Mouse (Mus musculus): ENCODE results near the gene Ngfr. TPM values are rescaled to one million over a fixed set of nuclear protein-coding genes. Genes with fewer than 3 reads are reported as not detected.

Ngfr gene
- polyA plus RNA-seq, 1 experiment from 2014 or later = 14.6 TPM

DNA sequence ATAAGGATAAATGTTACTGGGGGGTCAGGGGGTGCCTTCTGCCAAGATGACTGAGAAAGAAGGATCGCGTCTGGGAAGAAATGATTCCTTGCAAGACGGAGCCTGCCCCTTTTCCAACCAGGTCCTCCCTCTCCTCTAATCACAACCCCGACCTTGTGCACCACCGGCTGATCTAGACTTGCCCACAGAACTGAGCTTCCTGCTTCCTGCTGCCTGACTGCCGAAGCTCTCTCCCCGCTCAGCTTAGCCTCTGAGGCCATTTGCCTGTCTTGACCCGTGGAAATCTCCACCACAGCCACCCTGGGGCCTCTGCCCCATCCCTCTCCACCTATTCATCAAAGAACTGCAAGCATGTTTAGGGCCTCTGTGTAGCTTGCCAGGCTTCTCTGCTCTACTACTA, 11.2 kb downstream of the Ngfr start:
- 83% methylated on average over 8 of the region's 8 CpGs for WGBS
- no peak for DNase-seq (ENCODE audit: low spot score, missing footprints)
- Histone ChIP-seq H3K27ac (ENCODE audit: low read depth, low read length) (no peak overlapping the region), H3K9me3 (ENCODE audit: control insufficient read depth, low read length) (no peaks in the 10 kb centered on the region), H3K4me3 (ENCODE audit: low read depth, low read length) (no peak overlapping the region), H3K27me3 (ENCODE audit: control insufficient read depth, insufficient read depth, low read length) (peaks cover 39% of the 10 kb centered on the region), H3K36me3 (ENCODE audit: control insufficient read depth, insufficient read depth, low read length) (no peaks in the 10 kb centered on the region), H3K4me1 (ENCODE audit: control insufficient read depth, insufficient read depth, low read length) (peaks cover 7% of the 10 kb centered on the region), H3K4me2 (no peak overlapping the region), H3K9ac (ENCODE audit: low read length) (no peak overlapping the region)
- no peak for ATAC-seq (ENCODE audit: low FRiP score)

DNA sequence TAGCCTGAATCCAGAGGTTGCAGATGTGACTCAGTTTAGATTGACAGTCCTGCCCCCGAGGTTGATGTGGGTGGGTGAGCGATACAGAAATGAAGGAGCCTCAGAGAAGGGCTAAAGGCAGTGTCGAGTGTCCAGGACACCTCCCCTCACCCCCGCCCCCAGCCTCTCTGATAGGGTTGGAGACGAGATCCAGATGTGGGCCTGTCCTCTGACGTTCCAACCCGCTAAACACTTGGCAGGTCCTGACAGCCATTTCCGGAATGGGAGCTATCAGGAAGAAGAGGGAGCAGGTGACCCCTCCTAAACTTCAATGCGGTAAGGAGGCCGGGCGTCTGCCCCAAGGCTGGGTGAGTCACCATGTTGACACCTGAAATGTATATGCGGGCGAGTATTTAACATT, 11.7 kb downstream of the Ngfr start:
- ATAC-seq (ENCODE audit: low FRiP score) (no peak), DNase-seq (ENCODE audit: low spot score, missing footprints) (no peak)
- no peak overlapping the region for H3K9ac ChIP-seq (ENCODE audit: low read length)
- peaks cover 34% of the 10 kb centered on the region for H3K27me3 ChIP-seq (ENCODE audit: control insufficient read depth, insufficient read depth, low read length)
- H3K27ac ChIP-seq (ENCODE audit: low read depth, low read length) = no peak overlapping the region
- WGBS = 67% methylated on average over 13 of the region's 13 CpGs
- no peaks in the 10 kb centered on the region for H3K9me3 ChIP-seq (ENCODE audit: control insufficient read depth, low read length)
- no peaks in the 10 kb centered on the region for H3K36me3 ChIP-seq (ENCODE audit: control insufficient read depth, insufficient read depth, low read length)
- peaks cover 6% of the 10 kb centered on the region for H3K4me1 ChIP-seq (ENCODE audit: control insufficient read depth, insufficient read depth, low read length)
- no peak overlapping the region for H3K4me2 ChIP-seq
- no peak overlapping the region for H3K4me3 ChIP-seq (ENCODE audit: low read depth, low read length)

DNA sequence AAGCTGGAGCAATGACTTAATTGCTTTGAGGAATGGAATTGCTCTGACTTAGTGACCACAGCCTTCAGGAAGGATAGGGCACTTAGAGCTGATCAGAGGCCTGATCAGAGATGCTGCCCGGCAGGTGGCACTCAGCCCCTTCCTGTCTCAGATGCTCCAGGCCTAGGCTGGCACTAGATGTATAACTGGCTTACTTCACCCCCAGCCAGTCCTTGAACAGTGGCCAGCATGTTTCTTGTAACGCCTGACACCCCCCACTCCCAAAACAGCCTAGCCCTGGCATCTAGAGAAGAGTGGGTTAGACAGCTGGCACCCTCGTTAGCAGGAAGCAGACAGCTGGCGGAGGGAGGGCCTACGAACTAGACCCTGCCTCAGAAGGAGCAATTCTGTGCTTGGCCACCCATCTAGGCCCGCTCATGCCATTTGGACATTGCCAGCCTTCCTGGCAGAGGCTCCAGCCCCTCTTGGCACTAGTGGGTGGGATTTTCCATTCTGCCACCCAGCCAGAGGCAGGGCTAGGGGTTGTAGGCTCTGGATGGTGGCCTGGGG, 12.7 kb downstream of the Ngfr start:
- H3K9ac ChIP-seq (ENCODE audit: low read length) = no peak overlapping the region
- no peak overlapping the region for H3K4me2 ChIP-seq
- H3K27ac ChIP-seq (ENCODE audit: low read depth, low read length) = no peak overlapping the region
- peaks cover 6% of the 10 kb centered on the region for H3K4me1 ChIP-seq (ENCODE audit: control insufficient read depth, insufficient read depth, low read length)
- H3K36me3 ChIP-seq (ENCODE audit: control insufficient read depth, insufficient read depth, low read length) = no peaks in the 10 kb centered on the region
- ATAC-seq (ENCODE audit: low FRiP score) = no peak
- H3K4me3 ChIP-seq (ENCODE audit: low read depth, low read length) = no peak overlapping the region
- DNase-seq (ENCODE audit: low spot score, missing footprints) = no peak
- peaks cover 24% of the 10 kb centered on the region for H3K27me3 ChIP-seq (ENCODE audit: control insufficient read depth, insufficient read depth, low read length)
- H3K9me3 ChIP-seq (ENCODE audit: control insufficient read depth, low read length) = no peaks in the 10 kb centered on the region
- 90% methylated on average over 6 of the region's 6 CpGs for WGBS

DNA sequence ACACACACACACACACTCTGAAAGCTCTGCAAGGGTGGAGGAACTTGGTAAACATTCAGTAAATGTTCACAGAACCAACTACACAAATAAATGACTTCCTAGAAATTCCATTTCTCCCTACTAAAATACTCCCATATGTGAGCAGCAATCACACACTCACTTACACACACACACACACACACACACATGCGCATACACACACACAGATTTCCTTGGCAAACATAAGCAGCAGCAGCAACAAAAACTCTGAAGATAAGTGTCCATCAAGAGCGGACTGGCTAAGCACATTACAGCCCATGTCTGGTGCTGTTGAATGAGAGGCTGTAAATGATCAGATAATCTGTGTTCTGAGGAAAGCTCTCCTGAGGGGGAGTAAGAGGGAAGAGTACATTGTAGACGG, 15.3 kb downstream of the Ngfr start:
- H3K4me2 ChIP-seq = no peak overlapping the region
- H3K27ac ChIP-seq (ENCODE audit: low read depth, low read length) = no peak overlapping the region
- no peaks in the 10 kb centered on the region for H3K9me3 ChIP-seq (ENCODE audit: control insufficient read depth, low read length)
- peaks cover 2% of the 10 kb centered on the region for H3K27me3 ChIP-seq (ENCODE audit: control insufficient read depth, insufficient read depth, low read length)
- no peak for DNase-seq (ENCODE audit: low spot score, missing footprints)
- no peaks in the 10 kb centered on the region for H3K4me1 ChIP-seq (ENCODE audit: control insufficient read depth, insufficient read depth, low read length)
- H3K4me3 ChIP-seq (ENCODE audit: low read depth, low read length) = no peak overlapping the region
- no peaks in the 10 kb centered on the region for H3K36me3 ChIP-seq (ENCODE audit: control insufficient read depth, insufficient read depth, low read length)
- 75% methylated on average over 3 of the region's 3 CpGs for WGBS
- no peak for ATAC-seq (ENCODE audit: low FRiP score)
- H3K9ac ChIP-seq (ENCODE audit: low read length) = no peak overlapping the region

DNA sequence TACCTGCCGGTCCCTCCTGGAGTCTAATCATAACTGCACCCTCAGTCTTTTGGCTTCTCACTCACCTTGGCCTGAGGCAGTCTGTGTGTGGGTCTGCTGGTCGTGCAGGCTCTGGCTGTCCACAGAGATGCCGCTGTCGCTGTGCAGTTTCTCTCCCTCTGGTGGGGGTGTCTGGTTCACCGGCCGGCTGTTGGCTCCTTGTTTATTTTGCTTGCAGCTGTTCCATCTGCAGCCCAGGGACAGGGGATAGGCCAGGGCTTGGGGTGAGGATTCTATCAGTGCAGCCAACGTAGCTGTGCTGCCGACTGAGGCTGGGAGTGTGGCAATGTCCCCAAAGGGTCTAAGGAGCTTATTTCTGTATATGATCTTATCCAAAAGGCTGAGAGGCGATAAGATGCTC, 15.8 kb downstream of the Ngfr start:
- no peak overlapping the region for H3K4me3 ChIP-seq (ENCODE audit: low read depth, low read length)
- no peak overlapping the region for H3K9ac ChIP-seq (ENCODE audit: low read length)
- DNase-seq (ENCODE audit: low spot score, missing footprints) (no peak), ATAC-seq (ENCODE audit: low FRiP score) (no peak)
- 49% methylated on average over 9 of the region's 9 CpGs for WGBS
- no peaks in the 10 kb centered on the region for H3K27me3 ChIP-seq (ENCODE audit: control insufficient read depth, insufficient read depth, low read length)
- H3K36me3 ChIP-seq (ENCODE audit: control insufficient read depth, insufficient read depth, low read length) = no peaks in the 10 kb centered on the region
- H3K4me1 ChIP-seq (ENCODE audit: control insufficient read depth, insufficient read depth, low read length) = no peaks in the 10 kb centered on the region
- no peak overlapping the region for H3K27ac ChIP-seq (ENCODE audit: low read depth, low read length)
- H3K4me2 ChIP-seq = no peak overlapping the region
- H3K9me3 ChIP-seq (ENCODE audit: control insufficient read depth, low read length) = no peaks in the 10 kb centered on the region

DNA sequence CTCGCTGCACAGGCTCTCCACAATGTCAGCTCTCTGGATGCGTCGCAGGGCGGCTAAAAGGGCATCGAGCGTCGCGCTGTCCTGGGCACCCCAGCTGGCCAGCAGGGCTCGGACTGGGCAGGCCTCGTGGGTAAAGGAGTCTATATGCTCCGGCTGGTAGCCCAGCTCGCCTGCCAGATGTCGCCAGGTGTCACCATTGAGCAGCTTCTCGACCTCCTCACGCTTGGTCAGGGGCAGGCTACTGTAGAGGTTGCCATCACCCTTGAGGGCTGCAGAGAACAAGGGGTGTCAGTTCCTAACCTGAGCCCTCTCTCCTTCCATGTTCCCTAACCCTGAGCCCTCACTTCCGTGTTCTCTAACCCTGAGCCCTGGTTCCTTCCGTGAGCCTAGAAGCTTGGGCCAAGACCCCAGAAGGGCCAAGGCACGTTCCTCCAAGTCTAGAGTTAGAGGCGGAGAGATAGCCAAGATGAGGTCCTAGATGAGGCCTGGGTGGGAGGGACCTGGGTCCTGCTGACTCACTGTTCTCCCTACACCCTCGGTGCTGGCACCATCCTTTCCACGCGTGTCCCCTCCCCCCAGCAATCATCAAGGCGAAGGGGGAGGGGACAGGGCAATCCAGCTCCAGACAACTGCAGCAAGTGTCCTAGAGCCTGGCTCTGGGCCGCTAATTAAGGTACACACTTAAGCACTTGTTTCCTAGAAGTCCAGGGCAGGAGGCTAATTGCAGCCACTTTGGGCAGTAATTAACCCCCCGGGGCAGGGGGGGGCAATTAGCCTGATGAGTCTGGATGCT, 16.5 kb downstream of the Ngfr start:
- H3K36me3 ChIP-seq (ENCODE audit: control insufficient read depth, insufficient read depth, low read length) = no peaks in the 10 kb centered on the region
- no peaks in the 10 kb centered on the region for H3K9me3 ChIP-seq (ENCODE audit: control insufficient read depth, low read length)
- WGBS = 69% methylated on average over 25 of the region's 25 CpGs
- no peak overlapping the region for H3K4me2 ChIP-seq
- ATAC-seq (ENCODE audit: low FRiP score) (no peak), DNase-seq (ENCODE audit: low spot score, missing footprints) (no peak)
- no peaks in the 10 kb centered on the region for H3K27me3 ChIP-seq (ENCODE audit: control insufficient read depth, insufficient read depth, low read length)
- H3K4me3 ChIP-seq (ENCODE audit: low read depth, low read length) = no peak overlapping the region
- H3K4me1 ChIP-seq (ENCODE audit: control insufficient read depth, insufficient read depth, low read length) = no peaks in the 10 kb centered on the region
- no peak overlapping the region for H3K9ac ChIP-seq (ENCODE audit: low read length)
- H3K27ac ChIP-seq (ENCODE audit: low read depth, low read length) = no peak overlapping the region

DNA sequence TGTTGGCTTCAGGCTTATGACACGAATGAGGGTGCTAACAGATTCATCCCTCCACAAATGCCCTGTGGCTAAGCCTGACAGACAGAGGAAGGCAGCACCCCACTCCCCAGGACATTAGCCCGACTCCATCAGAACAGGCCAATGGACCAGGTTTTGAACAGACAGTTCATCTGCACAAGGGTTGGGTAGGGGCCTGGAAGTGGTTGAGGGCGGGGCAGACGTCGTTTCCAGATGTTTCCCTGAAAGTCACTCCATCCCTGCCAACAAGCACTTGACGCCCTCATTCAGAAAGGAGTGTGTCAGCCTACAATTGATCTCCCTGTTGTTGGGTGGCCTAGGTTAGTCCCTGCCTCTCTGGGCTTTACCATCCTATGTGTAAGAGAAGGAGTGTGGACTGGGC, 17.6 kb downstream of the Ngfr start:
- H3K27ac ChIP-seq (ENCODE audit: low read depth, low read length) = no peak overlapping the region
- H3K4me3 ChIP-seq (ENCODE audit: low read depth, low read length) = no peak overlapping the region
- 83% methylated on average over 6 of the region's 6 CpGs for WGBS
- no peak overlapping the region for H3K9ac ChIP-seq (ENCODE audit: low read length)
- H3K9me3 ChIP-seq (ENCODE audit: control insufficient read depth, low read length) = no peaks in the 10 kb centered on the region
- H3K4me2 ChIP-seq = no peak overlapping the region
- ATAC-seq (ENCODE audit: low FRiP score) (no peak), DNase-seq (ENCODE audit: low spot score, missing footprints) (no peak)
- H3K4me1 ChIP-seq (ENCODE audit: control insufficient read depth, insufficient read depth, low read length) = no peaks in the 10 kb centered on the region
- H3K27me3 ChIP-seq (ENCODE audit: control insufficient read depth, insufficient read depth, low read length) = no peaks in the 10 kb centered on the region
- H3K36me3 ChIP-seq (ENCODE audit: control insufficient read depth, insufficient read depth, low read length) = no peaks in the 10 kb centered on the region

DNA sequence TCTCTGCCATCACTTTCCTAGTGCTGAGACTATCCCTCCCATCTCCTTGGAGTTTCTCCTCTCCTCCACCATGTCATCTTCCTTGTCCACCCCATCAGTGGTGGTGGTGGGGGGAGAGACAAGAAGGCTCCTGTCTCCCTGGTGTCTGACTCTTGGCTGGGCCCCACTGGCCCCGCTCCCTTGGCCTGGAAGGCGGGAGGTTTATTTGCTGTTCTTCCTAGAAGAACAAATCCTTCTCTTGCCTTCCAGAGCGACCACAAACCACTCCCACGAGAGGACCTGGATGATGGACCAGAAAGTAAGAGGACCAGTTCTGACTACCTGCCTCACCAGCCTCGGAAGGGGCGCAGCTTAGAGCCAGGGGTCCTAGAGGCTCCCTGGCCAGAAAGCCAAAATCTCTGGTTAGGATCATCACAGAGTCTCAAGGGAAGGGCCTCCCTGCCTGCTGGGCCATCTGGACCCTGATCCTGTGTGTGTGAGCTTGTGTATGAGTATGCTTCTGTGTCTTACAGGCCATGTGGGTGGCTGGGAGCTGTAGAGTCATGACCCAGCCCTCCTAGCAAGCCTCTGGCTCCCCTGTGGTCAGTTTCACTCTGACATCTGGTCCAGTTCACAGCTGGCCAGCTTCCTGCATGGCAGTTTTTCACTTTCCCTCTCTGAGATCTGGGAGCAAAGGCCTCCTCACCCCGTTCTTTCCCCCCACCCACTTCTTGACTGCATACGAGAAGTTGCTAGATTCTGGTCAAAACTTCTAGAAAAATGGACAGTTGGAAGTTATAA, 19.4 kb downstream of the Ngfr start:
- DNase-seq (ENCODE audit: low spot score, missing footprints) (no peak), ATAC-seq (ENCODE audit: low FRiP score) (no peak)
- no peaks in the 10 kb centered on the region for H3K27me3 ChIP-seq (ENCODE audit: control insufficient read depth, insufficient read depth, low read length)
- H3K4me1 ChIP-seq (ENCODE audit: control insufficient read depth, insufficient read depth, low read length) = no peaks in the 10 kb centered on the region
- H3K27ac ChIP-seq (ENCODE audit: low read depth, low read length) = no peak overlapping the region
- H3K4me3 ChIP-seq (ENCODE audit: low read depth, low read length) = no peak overlapping the region
- H3K36me3 ChIP-seq (ENCODE audit: control insufficient read depth, insufficient read depth, low read length) = no peaks in the 10 kb centered on the region
- 73% methylated on average over 8 of the region's 8 CpGs for WGBS
- no peak overlapping the region for H3K9ac ChIP-seq (ENCODE audit: low read length)
- H3K4me2 ChIP-seq = no peak overlapping the region
- no peaks in the 10 kb centered on the region; the same call in 1 of the 2 replicates for H3K9me3 ChIP-seq (ENCODE audit: control insufficient read depth, low read length)

DNA sequence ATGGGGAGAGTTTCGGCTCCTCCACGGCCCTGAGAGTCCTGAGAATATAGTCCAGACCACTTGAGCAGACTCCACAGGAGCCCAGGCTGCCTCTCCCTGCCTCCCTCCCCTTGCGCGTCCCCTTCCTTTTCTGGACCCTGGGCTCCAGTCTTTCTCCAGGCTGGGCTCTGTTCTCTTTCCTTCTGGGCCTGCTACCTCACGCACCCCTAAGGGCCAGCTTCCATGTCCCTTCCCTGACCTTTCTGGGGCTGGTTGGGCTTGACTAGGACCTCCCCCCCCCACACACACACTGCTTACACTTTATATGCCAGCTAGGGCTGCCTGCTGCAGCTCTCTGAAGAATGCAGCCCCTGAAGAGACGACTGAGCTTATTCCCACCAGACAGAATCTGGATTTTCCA, 20.2 kb downstream of the Ngfr start:
- no peaks in the 10 kb centered on the region for H3K4me1 ChIP-seq (ENCODE audit: control insufficient read depth, insufficient read depth, low read length)
- DNase-seq (ENCODE audit: low spot score, missing footprints) = no peak
- H3K4me2 ChIP-seq = no peak overlapping the region
- no peak overlapping the region for H3K4me3 ChIP-seq (ENCODE audit: low read depth, low read length)
- no peak for ATAC-seq (ENCODE audit: low FRiP score)
- no peaks in the 10 kb centered on the region for H3K27me3 ChIP-seq (ENCODE audit: control insufficient read depth, insufficient read depth, low read length)
- H3K36me3 ChIP-seq (ENCODE audit: control insufficient read depth, insufficient read depth, low read length) = no peaks in the 10 kb centered on the region
- H3K9me3 ChIP-seq (ENCODE audit: control insufficient read depth, low read length) = no peaks in the 10 kb centered on the region; the same call in 1 of the 2 replicates
- 77% methylated on average over 6 of the region's 6 CpGs for WGBS
- no peak overlapping the region for H3K27ac ChIP-seq (ENCODE audit: low read depth, low read length)
- no peak overlapping the region for H3K9ac ChIP-seq (ENCODE audit: low read length)

Data from midbrain, embryonic 11.5 days (tissue).